11 mouse cellular contexts compared by ENCODE assay signal in the genomic region with DNA sequence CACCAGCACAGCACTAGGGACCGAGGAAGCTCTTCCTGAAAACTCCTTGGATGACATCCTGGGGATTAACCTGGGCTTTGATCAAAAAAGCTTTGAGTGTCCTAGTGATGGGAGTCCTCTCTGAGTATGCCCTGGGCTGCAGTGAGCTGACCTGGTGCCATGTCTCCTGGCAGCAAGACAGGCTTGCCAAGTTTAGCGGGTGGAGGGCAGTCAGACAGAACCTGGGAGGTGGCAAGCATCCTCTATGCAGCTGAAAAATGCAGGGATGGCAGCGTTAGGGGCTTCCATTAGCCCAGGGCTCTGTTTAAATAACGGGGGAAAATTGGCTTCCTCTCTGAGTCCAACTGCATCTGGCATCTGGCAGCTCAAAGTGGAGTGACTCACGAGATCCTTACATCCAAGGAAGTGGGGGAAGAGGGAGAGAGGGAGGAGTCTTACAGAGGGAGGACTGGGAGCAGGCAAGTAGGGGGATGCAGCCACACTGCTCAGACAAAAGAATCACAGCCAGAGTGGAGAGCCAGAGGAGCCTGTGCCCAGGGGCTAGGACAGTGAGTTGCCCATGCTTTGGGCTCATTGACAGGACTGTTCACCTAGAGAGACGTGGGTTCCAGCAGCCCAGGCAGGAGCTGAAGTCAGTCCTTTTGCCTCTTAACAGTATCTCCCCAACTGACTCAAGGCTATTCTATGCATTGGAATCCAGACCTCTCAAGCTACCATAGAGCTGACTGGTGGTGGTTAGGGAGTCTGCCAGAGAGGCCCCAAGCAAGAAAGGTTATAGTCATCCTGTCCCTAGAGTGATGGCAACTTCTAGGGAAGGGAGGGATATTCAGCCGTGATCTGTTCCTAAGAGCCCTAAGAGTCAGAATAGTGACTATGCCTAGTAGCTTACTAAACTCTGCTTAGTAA. TPM values are rescaled to one million over a fixed set of nuclear protein-coding genes. Genes with fewer than 3 reads are reported as not detected.
DNase-seq lines count a peak whose midpoint lies in the region; ATAC-seq and TF ChIP-seq lines count a peak whose summit lies in the region.
"Had no signal": no experiment of that assay in that cellular context is flagged by ENCODE, and none has a peak within 500 bp of the region (broad histone marks: within the 10 kb centered on the region; RNA-seq: fewer than 3 reads in every experiment).

No protein-coding gene starts in this region.

- H3K9ac ChIP-seq in heart, postnatal 0 days (replicated peaks; ENCODE audit: low read depth, low read length), result no peak overlapping the region

- WGBS in heart, postnatal 0 days, result 41% methylated on average over 7 of the region's 7 CpGs
- WGBS in embryonic facial prominence, embryonic 10.5 days, result 50% methylated on average over 7 of the region's 7 CpGs

- peaks cover 7% of the 10 kb centered on the region; the same call in 1 of the 2 replicates for H3K4me1 ChIP-seq in heart, postnatal 0 days (ENCODE audit: control insufficient read depth, insufficient read depth)
- H3K4me1 ChIP-seq in embryonic facial prominence, embryonic 10.5 days, result peaks cover 62% of the 10 kb centered on the region

- no peaks in the 10 kb centered on the region for H3K27me3 ChIP-seq in heart, postnatal 0 days (ENCODE audit: control insufficient read depth, insufficient read depth, low read length)
- no peaks in the 10 kb centered on the region for H3K27me3 ChIP-seq in embryonic facial prominence, embryonic 10.5 days (replicated peaks; ENCODE audit: low read depth, poor library complexity, severe bottlenecking)

- no peaks in the 10 kb centered on the region for H3K9me3 ChIP-seq in heart, postnatal 0 days (replicated peaks; ENCODE audit: control insufficient read depth, low read length)
- H3K9me3 ChIP-seq in embryonic facial prominence, embryonic 10.5 days, result no peaks in the 10 kb centered on the region
- H3K9me3 ChIP-seq: G1E had no signal

- no peak for TF ChIP-seq CTCF in heart, postnatal 0 days (IDR thresholded peaks at IDR 0.05; ENCODE audit: low read depth)

- H3K27ac ChIP-seq in heart, postnatal 0 days (ENCODE audit: low read depth), result no peak overlapping the region
- peak overlapping the region; percentile 51; the same call in 1 of the 2 replicates for H3K27ac ChIP-seq in embryonic facial prominence, embryonic 10.5 days (replicated peaks)

- intact Hi-C loops in heart, postnatal 14 days (cut with DNase I), result no loop called here
- intact Hi-C loops in left cerebral cortex, postnatal 4 days (cut with DNase I), result no loop called here

- DNase-seq in heart, postnatal 0 days (ENCODE audit: low spot score), result peak; percentile 12
- no peak for DNase-seq in heart, postnatal 14 days
- peak; percentile 80 for DNase-seq in 3134 (ENCODE audit: extremely low read depth, insufficient read length, low spot score)
- DNase-seq in embryonic facial prominence, embryonic 10.5 days (ENCODE audit: low spot score), result peak; percentile 17
- DNase-seq in left cerebral cortex, postnatal 4 days, result peak; percentile 34
- DNase-seq in retina, postnatal 1 day, result no peak
- DNase-seq: kidney, adult 18-20 months; thymus, postnatal 25 days had no signal

- ATAC-seq in heart, postnatal 0 days (ENCODE audit: insufficient read depth, low read depth), result peak; percentile 33; the same call in 1 of the 2 replicates
- no peak for ATAC-seq in megakaryocyte-erythroid progenitor cell, adult 5-6 weeks (replicated peaks; ENCODE audit: low FRiP score, low TSS enrichment, poor library complexity, severe bottlenecking)
- ATAC-seq in activated CD4-positive, CD25-positive, alpha-beta regulatory T cell, adult 4 months, result no peak

- H3K4me2 ChIP-seq in heart, postnatal 0 days (ENCODE audit: low read depth, low read length), result no peak overlapping the region

- TF ChIP-seq EP300 in heart, postnatal 0 days (IDR thresholded peaks at IDR 0.05; ENCODE audit: low read depth), result no peak

- H3K4me3 ChIP-seq in heart, postnatal 0 days (ENCODE audit: low read depth, low read length), result no peak overlapping the region
- H3K4me3 ChIP-seq in embryonic facial prominence, embryonic 10.5 days, result no peak overlapping the region

- no peaks in the 10 kb centered on the region for H3K36me3 ChIP-seq in heart, postnatal 0 days (replicated peaks; ENCODE audit: control insufficient read depth, insufficient read depth, low read length)
- no peaks in the 10 kb centered on the region for H3K36me3 ChIP-seq in embryonic facial prominence, embryonic 10.5 days (replicated peaks)
- H3K36me3 ChIP-seq: G1E had no signal

RNA-seq across cellular contexts. Expression of a gene that starts 46.0 kb away (rescaled TPM):
- 9.6 and 13.6 TPM in 2 replicates for total RNA-seq in heart, postnatal 0 days (2014; rRNA removed; ENCODE audit: low replicate concordance)
- 0.77 and 0.80 TPM in 2 replicates for polyA plus RNA-seq in heart, postnatal 0 days (2015; fragmentation: Nextera tagmentation; extraction: Ambion mirVana)
- total RNA-seq in heart, postnatal 14 days (2021), result 10 to 100 TPM; 10.7 to 11.1 TPM
- polyA plus RNA-seq in embryonic facial prominence, embryonic 10.5 days (2016; fragmentation: Nextera tagmentation; extraction: Ambion mirVana), result 0.85 and 1.1 TPM in 2 replicates
- 10 to 100 TPM; 81.2 to 83.5 TPM for total RNA-seq in left cerebral cortex, postnatal 4 days (2021)
- not detected in 2 replicates for total RNA-seq in megakaryocyte-erythroid progenitor cell, adult 5-6 weeks (2014; fragmentation: Nextera tagmentation)
- not detected in 2 replicates for total RNA-seq in megakaryocyte-erythroid progenitor cell, adult 5-6 weeks (2017)
- polyA plus RNA-seq in activated CD4-positive, CD25-positive, alpha-beta regulatory T cell, adult 4 months (2017; shearing (Covaris generic)), result not detected
- polyA plus RNA-seq: G1E had no signal

Comparison
In these comparisons a context has a peak if more than half of its experiments do, and no peak if none do; other contexts are left out.
1. DNase-seq: peak in heart, postnatal 0 days (single experiment), 3134 (single experiment), embryonic facial prominence, embryonic 10.5 days (single experiment) and left cerebral cortex, postnatal 4 days (single experiment); none in heart, postnatal 14 days (0 of 2) and retina, postnatal 1 day (single experiment).
2. RNA of a gene that starts 46.0 kb away (total RNA-seq): 81.2 to 83.5 TPM in left cerebral cortex, postnatal 4 days, 10.7 to 11.1 TPM in heart, postnatal 14 days and 9.6 to 13.6 TPM in heart, postnatal 0 days; not detected in megakaryocyte-erythroid progenitor cell, adult 5-6 weeks; every median in the first group is over 10 times any median in the second.